Mouse (Mus musculus) hindbrain, embryonic 13.5 days (tissue): ENCODE results near the gene Smarce1. TPM values are rescaled to one million over a fixed set of nuclear protein-coding genes. Genes with fewer than 3 reads are reported as not detected.
A peak's percentile ranks its signal among the peaks of the same experiment; 100 is the strongest.
"Not testable (repeated sequence)": the region's sequence is repeated elsewhere in the genome, so short reads cannot be mapped to it uniquely, and the experiment has no call there.

Experiments
- ATAC-seq: fragments of 200-750 bp; cut with Nextera tagmentation; 2 replicates; pipeline ENCODE4 v1.8.0; 2017; ENCODE audit warnings: moderate TSS enrichment; ENCODE audit not compliant: low FRiP score
- H3K27ac ChIP-seq: fragments of 300-500 bp; sonication (generic); 2 replicates; pipeline ENCODE4 v1.5.1; 2015; ENCODE audit warnings: inconsistent platforms, mild to moderate bottlenecking, moderate library complexity
- H3K27me3 ChIP-seq: fragments of 300-500 bp; sonication (generic); 2 replicates; pipeline ENCODE4 v1.6.1; 2015; ENCODE audit warnings: mild to moderate bottlenecking, inconsistent platforms
- H3K36me3 ChIP-seq: fragments of 300-500 bp; sonication (generic); 2 replicates; pipeline ENCODE4 v1.6.1; 2015; ENCODE audit warnings: mild to moderate bottlenecking, inconsistent platforms
- H3K4me1 ChIP-seq: fragments of 300-500 bp; sonication (generic); replicated peaks from 2 replicates; pipeline ENCODE4 v1.6.1; 2015; ENCODE audit warnings: inconsistent platforms
- H3K4me2 ChIP-seq: fragments of 300-500 bp; sonication (generic); 2 replicates; pipeline ENCODE4 v1.6.1; 2015; ENCODE audit warnings: inconsistent platforms, mild to moderate bottlenecking, moderate library complexity
- H3K4me3 ChIP-seq: fragments of 300-500 bp; sonication (generic); 2 replicates; pipeline ENCODE4 v1.5.1; 2015; ENCODE audit warnings: mild to moderate bottlenecking, inconsistent platforms
- H3K9ac ChIP-seq: fragments of 300-500 bp; sonication (generic); 2 replicates; pipeline ENCODE4 v1.6.1; 2015; ENCODE audit warnings: mild to moderate bottlenecking, inconsistent platforms
- H3K9me3 ChIP-seq: fragments of 300-500 bp; sonication (generic); 2 replicates; pipeline ENCODE4 v1.6.1; 2016; ENCODE audit warnings: inconsistent platforms
- WGBS: fragments of 180-500 bp; shearing (Covaris S2); methylation state at CpG from one replicate; pipeline ENCODE4 v1.1.7; 2015; 5-methylcytosine and 5-hydroxymethylcytosine counted together
- polyA plus RNA-seq: library from polyadenylated mRNA; unstranded; fragments of >200 nt; fragmentation: Nextera tagmentation; extraction: Ambion mirVana; gene quantifications from 2 replicates; pipeline ENCODE4 v1.2.1, GENCODE M21; 2015

Gene Smarce1
- polyA plus RNA-seq, 1 experiment from 2014 or later, result 344 TPM

DNA sequence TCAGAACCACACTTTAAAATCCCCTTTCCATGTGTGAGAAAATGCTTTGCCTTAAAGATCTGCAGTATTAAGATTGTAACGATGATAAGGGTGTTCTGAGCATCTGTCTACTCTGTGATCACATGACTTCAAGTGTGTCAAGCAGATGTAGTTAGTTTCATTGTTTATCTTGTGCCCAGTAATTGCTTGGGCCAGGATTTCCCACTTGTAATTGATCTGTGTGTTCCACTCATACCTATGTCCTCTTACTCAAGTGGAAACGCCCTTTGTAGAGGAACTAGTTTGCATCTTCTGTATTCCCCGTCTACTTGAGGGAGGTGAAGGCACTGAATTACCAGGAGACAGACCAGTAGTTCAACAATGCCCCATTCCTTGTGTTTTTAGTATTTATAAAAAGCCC, 19.8 kb upstream of the Smarce1 start:
- no peak overlapping the region for H3K27ac ChIP-seq
- H3K36me3 ChIP-seq, result no peaks in the 10 kb centered on the region
- 84% methylated on average over 3 of the region's 3 CpGs for WGBS
- H3K4me1 ChIP-seq, result 0 out of 2 replicates have a peak, but pooled peaks cover 4% of the 10 kb centered on the region
- H3K9ac ChIP-seq, result no peak overlapping the region
- H3K4me3 ChIP-seq, result no peak overlapping the region
- no peaks in the 10 kb centered on the region for H3K27me3 ChIP-seq
- ATAC-seq, result no peak
- H3K9me3 ChIP-seq, result no peaks in the 10 kb centered on the region
- H3K4me2 ChIP-seq, result no peak overlapping the region

DNA sequence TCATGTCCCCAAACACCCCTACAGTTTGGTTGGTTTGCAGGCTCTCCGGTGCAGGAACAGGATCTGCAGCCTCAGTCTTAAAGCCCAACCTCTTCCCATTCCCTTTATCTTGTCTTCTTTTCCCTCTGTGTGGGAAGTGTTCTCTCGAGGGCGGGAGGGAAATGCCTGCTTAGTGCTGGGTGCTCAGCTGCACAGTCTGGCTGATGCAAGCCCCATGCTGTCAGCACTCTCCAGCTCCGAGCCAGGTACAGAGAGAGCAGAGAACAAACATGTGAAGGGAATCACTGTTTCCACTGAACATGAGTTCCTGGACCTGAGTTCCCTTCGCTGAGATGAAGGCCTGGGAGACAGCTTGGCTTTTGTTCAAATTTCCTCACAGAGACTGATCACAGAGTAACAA, 19.4 kb upstream of the Smarce1 start:
- Histone ChIP-seq H3K9ac (no peak overlapping the region), H3K9me3 (no peaks in the 10 kb centered on the region), H3K4me2 (no peak overlapping the region), H3K27me3 (no peaks in the 10 kb centered on the region), H3K4me3 (no peak overlapping the region), H3K4me1 (0 out of 2 replicates have a peak, but pooled peaks cover 4% of the 10 kb centered on the region), H3K27ac (no peak overlapping the region), H3K36me3 (no peaks in the 10 kb centered on the region)
- no peak for ATAC-seq
- WGBS, result 68% methylated on average over 5 of the region's 5 CpGs

DNA sequence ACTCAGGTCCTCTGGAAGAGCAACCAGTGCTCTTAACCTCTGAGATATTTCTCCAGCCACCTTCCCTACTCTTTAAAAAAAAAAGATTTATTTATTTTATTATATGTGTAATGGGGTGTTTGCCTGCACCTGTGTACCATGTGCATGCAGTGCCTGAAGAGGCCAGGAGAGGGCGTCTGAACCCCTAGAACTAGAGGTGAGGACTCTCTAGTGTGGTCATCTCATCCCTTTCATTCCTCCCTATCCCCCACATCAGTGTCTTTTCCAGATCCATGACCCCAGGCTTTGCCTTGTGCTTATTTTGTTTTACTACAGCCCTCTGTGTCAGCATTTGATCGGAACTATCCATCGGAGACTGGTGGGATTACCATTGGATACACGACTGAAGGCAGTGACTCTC, 18.3 kb upstream of the Smarce1 start:
- H3K27me3 ChIP-seq, result no peaks in the 10 kb centered on the region
- ATAC-seq, result no peak
- H3K4me3 ChIP-seq, result no peak overlapping the region
- H3K36me3 ChIP-seq, result no peaks in the 10 kb centered on the region
- H3K9ac ChIP-seq, result no peak overlapping the region
- 67% methylated on average over 4 of the region's 4 CpGs for WGBS
- H3K4me2 ChIP-seq, result no peak overlapping the region
- H3K27ac ChIP-seq, result no peak overlapping the region
- peaks cover 5% of the 10 kb centered on the region; the same call in 1 of the 2 replicates for H3K4me1 ChIP-seq
- no peaks in the 10 kb centered on the region for H3K9me3 ChIP-seq

DNA sequence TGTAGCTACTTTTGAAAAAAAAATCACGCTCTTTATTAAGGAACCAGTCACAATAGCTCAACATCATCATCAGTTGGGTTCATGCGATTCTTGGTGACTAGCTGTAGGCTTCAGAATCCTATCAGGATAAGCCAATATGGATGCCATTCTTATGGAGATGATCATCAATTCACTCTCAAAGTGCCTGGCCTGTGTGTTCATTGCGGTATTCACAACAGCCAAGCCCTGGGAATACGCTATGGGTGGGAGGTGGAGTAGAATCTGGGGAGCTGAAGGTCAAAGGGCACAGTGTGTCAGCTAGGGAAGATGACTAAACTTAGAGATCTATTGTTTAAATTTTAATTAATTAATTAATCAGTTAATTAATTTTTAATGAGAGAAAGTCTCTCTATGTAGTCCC, 17.1 kb upstream of the Smarce1 start:
- no peaks in the 10 kb centered on the region for H3K27me3 ChIP-seq

DNA sequence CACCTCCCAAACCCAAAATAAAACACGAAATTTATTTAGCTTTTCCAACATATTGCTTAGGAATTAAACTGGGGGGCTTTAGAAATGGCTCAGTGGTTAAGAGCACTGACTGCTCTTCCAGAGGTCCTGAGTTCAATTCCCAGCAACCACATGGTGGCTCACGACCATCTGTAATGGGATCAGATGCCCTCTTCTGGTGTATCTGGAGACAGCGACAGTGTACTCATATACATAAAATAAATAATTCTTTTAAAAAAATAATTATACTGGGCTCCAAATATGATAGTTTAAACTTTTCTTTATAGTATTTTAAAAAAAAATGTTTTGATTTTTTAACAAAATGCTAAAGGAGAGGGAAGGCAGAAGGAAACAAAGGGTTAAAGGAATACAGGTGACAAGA, 13.7 kb upstream of the Smarce1 start:
- H3K4me2 ChIP-seq, result peak overlapping the region; percentile 53
- not testable (repeated sequence) for H3K9ac ChIP-seq, H3K36me3 ChIP-seq, H3K4me3 ChIP-seq, H3K27me3 ChIP-seq, H3K9me3 ChIP-seq, ATAC-seq, H3K27ac ChIP-seq, H3K4me1 ChIP-seq
- 46% methylated on average over 3 of the region's 3 CpGs for WGBS

More for the DNA sequence above, 17.1 kb upstream of the Smarce1 start:
- H3K9ac ChIP-seq, result no peak overlapping the region
- H3K4me1 ChIP-seq, result peaks cover 11% of the 10 kb centered on the region
- no peaks in the 10 kb centered on the region for H3K9me3 ChIP-seq
- H3K4me3 ChIP-seq, result no peak overlapping the region
- ATAC-seq, result no peak
- no peak overlapping the region for H3K27ac ChIP-seq
- no peaks in the 10 kb centered on the region for H3K36me3 ChIP-seq
- H3K4me2 ChIP-seq, result no peak overlapping the region
- 91% methylated on average over 4 of the region's 4 CpGs for WGBS

DNA sequence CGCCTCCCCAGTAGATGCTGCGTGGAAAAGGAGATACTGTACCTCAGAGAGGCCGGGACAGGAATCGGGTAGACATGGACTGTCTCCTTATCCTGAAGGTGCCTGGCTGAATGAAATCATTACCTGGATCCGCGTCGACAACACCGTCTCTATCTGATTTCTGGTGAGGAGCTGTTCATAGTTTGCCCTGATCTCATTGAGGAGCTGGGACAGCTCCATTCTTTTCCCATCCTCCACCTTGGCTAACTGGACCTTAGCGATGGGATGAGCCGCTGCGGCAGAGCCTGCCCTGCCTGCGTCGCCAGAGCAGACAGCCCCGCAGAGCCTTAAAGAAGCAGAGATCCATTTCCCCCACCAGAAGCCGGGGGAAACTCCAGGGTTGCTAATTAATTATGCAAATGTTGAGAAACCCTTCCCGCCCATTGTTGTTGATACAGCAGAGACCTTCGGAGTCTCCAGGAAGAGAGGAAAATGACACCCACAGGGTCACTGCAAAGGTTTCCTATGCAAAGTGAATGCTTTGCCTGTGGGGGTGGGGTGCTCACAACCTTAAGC, 13.1 kb upstream of the Smarce1 start, which contains the start of gene Krt222:
Gene Krt222 (minus strand): TSS at position 266 of the 555 bp plus-strand sequence.
- ATAC-seq, result peak; percentile 66
- Histone ChIP-seq H3K9ac (peak within 1 kb of the TSS; percentile 71), H3K36me3 (no peaks in the 10 kb centered on the region), H3K9me3 (no peaks in the 10 kb centered on the region), H3K27ac (peak within 1 kb of the TSS; percentile 83), H3K27me3 (no peaks in the 10 kb centered on the region), H3K4me3 (peak within 1 kb of the TSS; percentile 40), H3K4me1 (peaks cover 7% of the 10 kb centered on the region), H3K4me2 (peak within 1 kb of the TSS; percentile 53)
- 7% methylated on average over 17 of the region's 17 CpGs for WGBS

DNA sequence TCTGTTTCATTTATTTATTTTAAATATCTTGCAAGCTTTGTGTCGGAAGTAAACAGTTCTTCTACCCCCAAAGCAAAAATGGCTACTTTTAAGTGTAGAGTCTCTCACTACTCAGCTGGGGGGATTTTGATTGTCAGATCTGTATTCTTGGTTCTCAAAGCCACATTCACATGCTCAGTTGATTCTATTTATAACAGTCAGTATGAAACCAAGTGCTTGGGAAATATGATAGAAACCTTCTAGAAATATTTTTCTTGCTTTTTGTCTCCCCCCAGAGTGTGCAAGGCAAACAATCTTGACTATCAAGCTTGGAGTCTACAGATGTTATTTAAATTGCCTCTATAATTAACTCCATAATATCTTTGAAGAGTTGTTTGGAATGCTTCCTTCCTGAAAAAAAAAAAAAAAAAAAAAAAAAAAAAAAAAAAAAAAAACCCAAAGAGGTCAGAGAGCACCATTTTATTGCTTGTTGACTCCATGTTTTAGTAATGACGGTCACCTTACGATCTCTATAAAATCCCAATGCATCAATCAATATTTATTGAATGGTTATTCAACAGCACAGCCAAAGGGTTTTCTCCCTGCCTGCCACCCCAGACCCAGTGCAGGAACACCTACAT, 12.5 kb upstream of the Smarce1 start:
- Histone ChIP-seq H3K27ac (peak overlapping the region; percentile 83), H3K27me3 (no peaks in the 10 kb centered on the region), H3K36me3 (no peaks in the 10 kb centered on the region), H3K9me3 (no peaks in the 10 kb centered on the region), H3K4me3 (peak overlapping the region; percentile 40), H3K4me1 (peaks cover 10% of the 10 kb centered on the region), H3K4me2 (peak overlapping the region; percentile 53), H3K9ac (peak overlapping the region; percentile 71)
- no peak for ATAC-seq
- WGBS, result 66% methylated on average over 3 of the region's 3 CpGs

DNA sequence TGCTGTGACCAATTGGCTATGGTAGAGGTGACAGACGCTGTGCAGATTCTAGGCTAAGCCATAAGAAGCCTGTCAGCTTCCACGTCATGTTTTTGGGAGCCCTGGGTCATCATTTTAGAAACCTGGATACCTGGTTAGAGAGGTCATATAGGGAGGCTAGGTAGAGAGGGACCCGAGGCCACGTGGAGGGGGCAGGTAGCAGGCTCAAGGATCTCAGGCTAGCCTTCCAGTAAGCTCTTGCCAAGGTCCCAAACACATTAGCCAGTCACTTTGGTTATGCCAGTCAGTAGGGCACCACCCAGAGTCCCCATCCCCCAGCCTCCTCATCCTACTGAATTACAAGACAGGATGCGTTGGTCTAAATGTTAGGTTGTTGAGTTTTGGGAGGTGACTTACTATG, 11.2 kb upstream of the Smarce1 start:
- no peaks in the 10 kb centered on the region for H3K36me3 ChIP-seq
- no peaks in the 10 kb centered on the region for H3K9me3 ChIP-seq
- WGBS, result 81% methylated on average over 5 of the region's 5 CpGs

DNA sequence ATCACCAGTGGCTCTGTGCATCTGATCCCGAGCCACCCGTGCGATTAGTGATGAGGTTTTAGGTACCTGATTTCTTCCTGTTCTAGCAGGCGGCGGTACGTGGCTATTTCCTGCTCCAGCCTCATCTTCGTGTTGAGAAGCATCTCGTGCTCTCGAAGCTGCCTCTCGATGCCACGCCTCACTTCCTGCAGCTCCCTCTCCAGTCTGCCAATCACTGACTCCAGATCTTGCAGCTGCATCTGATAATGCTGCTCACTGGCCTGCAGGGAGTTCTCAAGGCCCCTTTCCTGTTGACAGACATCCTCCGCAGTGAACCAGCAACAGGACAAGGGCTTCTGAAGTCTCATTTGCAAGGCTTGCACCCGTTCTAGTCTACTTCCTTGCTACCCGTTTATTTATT, 7.7 kb upstream of the Smarce1 start:
- Histone ChIP-seq H3K36me3 (no peaks in the 10 kb centered on the region), H3K4me2 (no peak overlapping the region), H3K27me3 (no peaks in the 10 kb centered on the region), H3K9ac (no peak overlapping the region), H3K4me1 (0 out of 2 replicates have a peak, but pooled peaks cover 3% of the 10 kb centered on the region), H3K4me3 (no peak overlapping the region), H3K9me3 (no peaks in the 10 kb centered on the region), H3K27ac (no peak overlapping the region)
- no peak for ATAC-seq
- WGBS, result 63% methylated on average over 14 of the region's 14 CpGs

More for the DNA sequence above, 11.2 kb upstream of the Smarce1 start:
- no peaks in the 10 kb centered on the region for H3K27me3 ChIP-seq
- peaks cover 10% of the 10 kb centered on the region for H3K4me1 ChIP-seq
- no peak overlapping the region for H3K27ac ChIP-seq
- no peak overlapping the region for H3K9ac ChIP-seq
- ATAC-seq, result no peak
- H3K4me3 ChIP-seq, result no peak overlapping the region
- H3K4me2 ChIP-seq, result no peak overlapping the region

DNA sequence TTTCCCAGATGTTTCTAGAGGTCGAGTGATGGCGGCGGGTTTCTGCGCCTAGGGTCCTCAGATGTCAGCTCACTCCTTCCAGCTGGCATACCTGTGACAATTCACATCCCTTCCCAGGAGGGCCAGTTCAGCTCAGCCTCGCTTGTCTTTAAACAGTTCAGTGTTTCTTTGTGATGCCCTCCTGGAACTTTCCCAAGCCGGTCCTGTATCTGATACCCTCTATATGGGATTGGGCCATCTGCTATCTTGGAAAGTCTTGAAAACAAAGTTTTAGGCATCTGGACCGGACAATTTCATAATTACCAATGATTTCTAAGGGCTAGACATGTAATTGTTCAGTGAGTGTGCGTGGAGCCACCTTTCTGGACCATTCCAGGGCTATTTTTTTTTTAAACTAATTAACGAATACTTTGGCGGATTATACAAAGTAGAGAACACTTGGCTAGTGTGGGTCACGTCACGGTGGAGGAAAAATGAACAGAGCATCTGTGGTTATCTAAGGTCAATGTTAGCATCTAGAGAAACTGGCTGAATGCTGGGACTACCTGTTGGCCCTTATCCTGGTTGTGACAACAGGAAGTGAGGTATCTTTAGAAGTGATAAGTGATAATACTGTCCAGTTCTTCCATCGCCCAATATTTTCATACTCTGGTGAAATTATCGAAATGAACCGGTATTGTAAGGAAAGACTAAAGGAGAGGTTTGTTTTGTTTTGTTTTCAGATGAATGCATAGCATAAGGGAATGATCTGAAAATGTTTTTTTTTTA, 416 bp upstream of the Smarce1 start:
- Histone ChIP-seq H3K36me3 (peaks cover 15% of the 10 kb centered on the region), H3K9ac (peak overlapping the region; percentile 99), H3K27ac (peak overlapping the region; percentile 98), H3K27me3 (no peaks in the 10 kb centered on the region), H3K4me3 (peak overlapping the region; percentile 89), H3K4me1 (peaks cover 32% of the 10 kb centered on the region), H3K4me2 (peak overlapping the region; percentile 69), H3K9me3 (no peaks in the 10 kb centered on the region)
- peak; percentile 24 for ATAC-seq
- 29% methylated on average over 15 of the region's 15 CpGs for whole genome bisulfite sequencing

DNA sequence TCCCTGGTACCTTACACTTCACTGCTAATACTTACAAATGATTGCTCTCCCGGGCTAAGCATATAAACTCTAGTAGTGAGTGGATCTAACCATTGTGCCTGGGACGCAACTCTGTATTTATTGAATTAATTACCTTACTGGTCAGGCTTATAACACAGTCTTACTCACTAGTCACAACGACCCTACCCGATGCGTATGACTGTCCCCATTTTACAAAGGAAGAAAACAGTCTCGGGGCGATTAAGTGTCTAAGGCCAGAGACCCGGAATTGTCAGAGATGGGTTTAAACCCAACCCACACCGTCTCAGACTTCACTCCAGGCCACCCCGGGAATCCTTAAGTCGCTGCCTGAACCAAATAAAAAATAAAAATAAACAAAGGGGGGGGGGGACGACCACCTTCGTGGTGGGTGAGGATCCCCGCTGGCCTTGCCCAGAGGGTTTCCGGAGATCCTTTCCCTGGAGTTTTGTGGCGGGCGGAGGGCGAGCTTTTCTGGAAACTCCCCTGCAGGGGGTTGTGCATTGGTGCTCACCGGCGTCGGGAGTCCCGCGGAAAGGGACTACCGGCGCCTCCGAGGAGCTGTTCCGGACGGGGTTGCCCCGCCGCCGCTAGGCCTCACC, 1.1 kb downstream of the Smarce1 start:
- H3K27me3 ChIP-seq, result no peaks in the 10 kb centered on the region
- H3K4me1 ChIP-seq, result peaks cover 43% of the 10 kb centered on the region
- no peaks in the 10 kb centered on the region for H3K9me3 ChIP-seq
- H3K4me2 ChIP-seq, result peak overlapping the region; percentile 69
- peak overlapping the region; percentile 89 for H3K4me3 ChIP-seq
- H3K27ac ChIP-seq, result peak overlapping the region; percentile 98
- peaks cover 26% of the 10 kb centered on the region for H3K36me3 ChIP-seq
- WGBS, result under 1% methylated on average over 31 of the region's 31 CpGs
- peak; percentile 77 for ATAC-seq
- peak overlapping the region; percentile 99 for H3K9ac ChIP-seq

DNA sequence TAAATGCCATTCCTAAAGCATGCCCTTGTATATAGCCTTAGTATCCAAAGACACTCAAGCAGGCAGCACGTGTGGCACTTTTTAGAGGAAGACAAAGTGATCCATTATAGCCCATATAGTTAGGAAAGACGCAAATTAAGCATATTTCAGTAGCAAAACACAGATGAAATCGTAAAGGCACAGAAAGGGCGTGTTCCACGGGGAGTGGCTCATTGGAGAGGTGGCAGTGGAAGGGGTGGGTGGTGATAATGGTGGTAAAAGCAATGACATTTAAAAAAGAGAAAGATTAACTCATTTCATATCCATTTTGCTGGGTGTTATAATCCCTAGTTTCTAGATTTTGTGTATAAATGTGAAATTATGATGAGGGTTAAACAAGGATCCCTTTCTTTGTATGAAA, 4.5 kb downstream of the Smarce1 start:
- Histone ChIP-seq H3K27me3 (no peaks in the 10 kb centered on the region), H3K4me2 (no peak overlapping the region), H3K4me3 (no peak overlapping the region), H3K9ac (no peak overlapping the region; the same call in 1 of the 2 replicates), H3K4me1 (peaks cover 37% of the 10 kb centered on the region), H3K27ac (no peak overlapping the region), H3K9me3 (no peaks in the 10 kb centered on the region), H3K36me3 (peaks cover 49% of the 10 kb centered on the region)
- WGBS, result 88% methylated on average over 5 of the region's 5 CpGs
- ATAC-seq, result no peak
